Mouse (Mus musculus): ENCODE results near the gene Mxra8. TPM values are rescaled to one million over a fixed set of nuclear protein-coding genes. Genes with fewer than 3 reads are reported as not detected.

Mxra8 gene
- total RNA-seq, 2 experiments from 2014 or later, result 5.9 to 8.0 TPM

DNA sequence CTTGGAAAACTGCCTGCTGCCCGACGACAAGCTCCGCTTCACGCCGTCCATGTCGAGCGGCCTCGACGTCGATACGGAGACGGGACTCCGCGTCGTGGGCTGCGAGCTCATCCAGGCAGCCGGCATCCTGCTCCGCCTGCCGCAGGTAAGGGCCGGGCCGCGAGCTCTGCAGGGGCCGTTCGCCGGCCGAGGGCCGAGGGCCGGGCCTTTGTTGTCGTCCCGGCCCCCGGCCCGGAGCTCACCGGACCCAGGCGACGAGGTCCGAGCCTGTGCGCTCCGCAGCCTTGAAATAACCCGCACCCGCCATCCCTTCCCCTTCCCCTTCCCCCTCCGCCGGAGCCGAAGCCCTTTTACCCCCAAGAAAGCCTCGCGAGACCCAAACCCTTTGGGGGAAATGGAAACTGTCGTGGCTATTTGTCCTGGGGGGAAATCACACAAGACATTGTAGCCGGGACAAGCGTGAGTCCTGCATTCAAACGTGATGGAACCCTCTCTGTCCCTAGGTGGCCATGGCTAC, 26.8 kb upstream of the Mxra8 start:
- DNase-seq (ENCODE audit: extremely low spot score in 1 of 2, low spot score in 2 of 2), result no peak
- no peak for TF ChIP-seq CTCF (IDR thresholded peaks at IDR 0.05)
- intact Hi-C loops (cut with DNase I), result no loop called here
- H3K27ac ChIP-seq, result peak overlapping the region; percentile 96
- H3K4me3 ChIP-seq, result peak overlapping the region; percentile 100

DNA sequence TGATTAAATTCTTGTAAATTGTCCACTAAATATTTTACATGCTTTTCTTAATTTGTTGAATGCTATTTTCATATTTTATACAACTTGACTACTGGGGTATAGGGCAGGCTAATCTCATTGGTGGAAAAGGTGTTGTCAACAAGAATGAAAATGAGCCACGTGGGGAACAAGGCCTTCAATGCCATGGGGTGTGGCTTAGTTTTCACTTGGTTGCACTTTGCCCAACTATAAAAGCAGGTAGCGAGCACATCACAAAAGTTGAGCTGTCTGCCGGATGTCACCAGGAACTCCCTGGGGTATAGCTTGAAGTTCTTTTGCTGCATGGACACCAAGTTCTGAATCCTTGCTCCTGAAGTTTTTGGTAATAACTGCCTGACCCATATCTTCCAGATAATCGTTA, 21.9 kb upstream of the Mxra8 start:
- DNase-seq (ENCODE audit: extremely low spot score in 1 of 2, low spot score in 2 of 2), result no peak
- no peak for TF ChIP-seq CTCF (IDR thresholded peaks at IDR 0.05)
- H3K4me3 ChIP-seq, result no peak overlapping the region
- intact Hi-C loops (cut with DNase I), result no loop called here
- no peak overlapping the region for H3K27ac ChIP-seq

DNA sequence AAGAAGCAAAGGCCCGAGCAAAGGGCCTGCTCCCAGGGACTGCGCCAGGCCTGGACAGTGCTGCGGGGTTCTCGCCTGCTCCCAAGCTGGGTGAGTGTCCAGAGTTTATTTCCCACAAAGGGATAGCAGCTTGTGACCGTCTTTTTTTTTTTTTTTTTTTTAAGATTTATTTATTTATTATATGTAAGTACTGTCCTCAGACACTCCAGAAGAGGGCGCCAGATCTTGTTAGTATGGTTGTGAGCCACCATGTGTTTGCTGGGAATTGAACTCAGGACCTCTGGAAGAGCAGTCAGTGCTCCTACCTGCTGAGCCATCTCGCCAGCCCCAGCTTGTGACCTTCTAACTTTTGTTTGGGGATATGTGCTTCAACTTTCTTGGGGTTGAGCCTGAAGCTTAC, 18.5 kb upstream of the Mxra8 start:
- TF ChIP-seq CTCF (IDR thresholded peaks at IDR 0.05), result peak; percentile 43
- no peak overlapping the region for H3K4me3 ChIP-seq
- no peak for DNase-seq (ENCODE audit: extremely low spot score in 1 of 2, low spot score in 2 of 2)
- H3K27ac ChIP-seq, result no peak overlapping the region
- intact Hi-C loops (cut with DNase I), result no loop called here

DNA sequence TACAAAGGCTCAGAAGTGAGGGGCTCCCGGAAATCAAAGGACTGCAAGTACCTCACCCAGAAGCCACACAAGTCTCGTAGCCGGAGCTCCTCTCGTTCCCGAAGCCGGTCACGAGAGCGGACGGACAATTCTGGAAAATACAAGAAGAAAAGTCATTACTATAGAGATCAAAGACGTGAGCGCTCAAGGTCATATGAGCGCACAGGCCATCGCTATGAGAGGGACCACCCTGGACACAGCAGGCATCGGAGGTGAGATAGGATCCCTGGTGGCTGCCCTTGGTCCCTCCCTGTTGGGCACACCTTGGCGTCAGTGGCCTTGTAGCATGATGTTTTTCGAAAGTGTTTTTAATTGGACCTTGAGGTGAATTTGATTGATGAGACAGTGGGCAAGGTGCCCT, 16.0 kb upstream of the Mxra8 start:
- H3K4me3 ChIP-seq, result no peak overlapping the region
- DNase-seq (ENCODE audit: extremely low spot score in 1 of 2, low spot score in 2 of 2), result no peak
- no peak overlapping the region for H3K27ac ChIP-seq
- intact Hi-C loops (cut with DNase I), result no loop called here
- no peak for TF ChIP-seq CTCF (IDR thresholded peaks at IDR 0.05)

DNA sequence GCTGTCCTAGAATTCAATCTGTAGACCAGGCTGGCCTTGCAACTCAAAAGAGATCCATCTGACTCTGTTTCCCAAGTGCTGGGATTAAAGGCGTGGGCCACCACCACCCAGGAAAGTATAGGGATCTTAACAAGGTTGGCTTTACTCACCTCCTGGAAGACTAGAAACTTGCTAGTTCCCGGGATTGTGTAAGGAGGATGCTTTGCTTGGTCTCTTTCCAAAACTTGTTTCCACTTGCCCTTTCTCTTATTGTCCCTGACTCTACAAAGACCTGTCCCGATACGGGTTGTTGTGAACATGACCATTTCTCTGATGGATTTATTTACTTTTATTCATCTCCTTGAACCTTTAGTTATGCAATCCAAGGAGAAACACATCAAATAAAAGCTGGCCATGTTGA, 9.6 kb upstream of the Mxra8 start:
- intact Hi-C loops (cut with DNase I), result loop anchor here (2.0 kb wide), 2 partner anchors 17 to 113 kb away; partner anchors contain the start of genes Dvl1 and Ube2j2
- DNase-seq (ENCODE audit: extremely low spot score in 1 of 2, low spot score in 2 of 2), result no peak
- Histone ChIP-seq H3K27ac (no peak overlapping the region), H3K4me3 (no peak overlapping the region)
- TF ChIP-seq CTCF (IDR thresholded peaks at IDR 0.05), result no peak

DNA sequence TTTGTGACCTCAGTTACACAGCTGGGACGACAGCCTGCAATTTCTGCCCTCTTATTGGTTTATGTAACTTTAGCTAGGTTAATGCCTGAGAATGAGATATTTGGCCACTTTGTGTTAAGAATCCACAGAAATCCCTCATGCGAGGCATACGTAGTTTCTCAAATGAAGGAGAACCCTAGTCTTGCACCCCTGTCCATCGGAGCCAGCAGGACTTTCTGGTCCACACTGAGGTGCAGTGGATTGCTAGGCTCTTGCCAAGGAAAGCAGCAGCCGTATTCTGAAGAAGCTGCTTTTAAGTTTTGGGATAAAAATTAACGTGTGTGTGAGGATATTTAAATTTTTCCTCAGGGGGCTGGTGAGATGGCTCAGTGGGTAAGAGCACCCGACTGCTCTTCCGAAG, 8.9 kb upstream of the Mxra8 start:
- H3K27ac ChIP-seq, result no peak overlapping the region
- intact Hi-C loops (cut with DNase I), result loop anchor here (2.0 kb wide), 2 partner anchors 16 to 112 kb away; partner anchors contain the start of genes Dvl1 and Ube2j2

DNA sequence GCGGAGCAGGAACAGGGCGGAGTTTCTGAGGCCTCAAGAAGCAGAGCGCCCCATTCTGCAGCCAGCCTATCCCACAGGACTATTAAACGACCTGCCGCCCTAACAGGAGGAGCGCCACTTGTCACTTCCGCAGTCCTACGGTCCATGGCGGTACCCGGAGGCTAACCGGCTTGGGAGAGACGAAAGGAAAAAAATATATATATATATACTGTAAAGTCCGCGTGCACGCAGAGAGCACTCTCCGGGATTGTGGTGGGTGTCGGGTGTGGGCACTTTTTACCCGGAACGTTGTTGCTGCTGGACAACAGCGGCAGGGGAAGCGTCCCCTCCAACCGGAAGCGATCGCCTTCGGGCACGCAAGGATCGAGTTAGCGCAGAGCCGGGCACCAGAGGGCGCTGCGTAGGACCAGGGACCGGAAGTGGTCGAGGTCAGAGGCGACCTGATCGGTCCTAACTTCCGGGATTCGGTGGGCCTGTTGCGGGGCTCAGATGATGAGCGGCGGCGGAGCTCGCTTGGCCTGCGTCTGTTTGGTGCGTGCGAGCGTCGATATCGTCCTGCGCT, 8.2 kb upstream of the Mxra8 start, which contains the start of gene Aurkaip1:
Gene Aurkaip1 (plus strand): TSS at position 68 of the 562 bp plus-strand sequence.
- peak within 1 kb of the TSS; percentile 65 for H3K4me3 ChIP-seq
- DNase-seq (ENCODE audit: extremely low spot score in 1 of 2, low spot score in 2 of 2), result peak; percentile 95 to 96
- intact Hi-C loops (cut with DNase I), result loop anchor here (1.0 to 2.0 kb wide), 3 partner anchors 16 to 112 kb away; partner anchors contain the start of genes Dvl1 and Ube2j2
- peak within 1 kb of the TSS; percentile 91 for H3K27ac ChIP-seq
- peak; percentile 76 for TF ChIP-seq CTCF (IDR thresholded peaks at IDR 0.05)

More for the DNA sequence above, 8.9 kb upstream of the Mxra8 start:
- TF ChIP-seq CTCF (IDR thresholded peaks at IDR 0.05), result no peak
- no peak for DNase-seq (ENCODE audit: extremely low spot score in 1 of 2, low spot score in 2 of 2)
- peak overlapping the region; percentile 65 for H3K4me3 ChIP-seq

DNA sequence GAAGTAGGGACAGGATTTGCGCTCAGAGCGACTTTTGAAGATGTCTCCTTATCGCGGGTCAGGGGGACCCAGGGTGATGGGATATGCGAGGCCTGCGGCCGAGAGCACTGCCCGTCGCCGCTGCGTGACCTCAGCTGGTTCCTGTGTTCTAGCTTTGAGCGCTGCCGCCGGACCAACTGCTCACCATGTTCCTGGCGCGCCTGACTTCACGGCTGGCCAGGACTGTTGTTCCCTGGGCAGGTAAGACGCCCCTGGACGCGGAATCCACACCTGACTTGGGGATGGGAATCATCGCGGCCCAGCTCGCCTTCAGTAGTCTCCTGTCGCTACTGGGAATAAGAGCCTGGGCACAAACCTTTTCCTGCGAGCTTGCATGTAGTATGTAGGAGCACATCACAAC, 7.6 kb upstream of the Mxra8 start:
- no peak for TF ChIP-seq CTCF (IDR thresholded peaks at IDR 0.05)
- Histone ChIP-seq H3K4me3 (peak overlapping the region; percentile 65), H3K27ac (peak overlapping the region; percentile 91)
- DNase-seq (ENCODE audit: extremely low spot score in 1 of 2, low spot score in 2 of 2), result no peak
- intact Hi-C loops (cut with DNase I), result loop anchor here (1.0 to 2.0 kb wide), 3 partner anchors 15 to 111 kb away; partner anchors contain the start of genes Dvl1 and Ube2j2

DNA sequence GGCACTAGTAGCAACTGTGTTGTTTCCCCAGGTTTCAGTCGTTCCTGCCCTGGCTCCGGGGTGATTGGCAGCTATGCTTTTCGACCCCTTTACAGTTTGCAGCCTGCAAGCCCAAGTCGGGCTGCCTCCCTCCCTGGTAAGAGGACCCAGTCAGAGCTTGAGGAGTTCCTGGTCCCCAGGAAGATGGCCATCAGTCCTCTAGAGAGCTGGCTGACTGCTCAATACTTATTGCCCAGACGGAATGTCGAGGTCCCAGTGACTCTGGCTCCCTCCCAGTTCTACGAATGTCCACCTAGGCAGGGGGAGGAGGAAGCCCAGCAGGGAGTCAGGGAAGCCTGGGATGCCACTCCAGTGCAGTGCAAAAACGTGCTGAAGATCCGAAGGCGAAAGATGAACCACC, 7.2 kb upstream of the Mxra8 start:
- intact Hi-C loops (cut with DNase I), result no loop called here
- no peak for TF ChIP-seq CTCF (IDR thresholded peaks at IDR 0.05)

DNA sequence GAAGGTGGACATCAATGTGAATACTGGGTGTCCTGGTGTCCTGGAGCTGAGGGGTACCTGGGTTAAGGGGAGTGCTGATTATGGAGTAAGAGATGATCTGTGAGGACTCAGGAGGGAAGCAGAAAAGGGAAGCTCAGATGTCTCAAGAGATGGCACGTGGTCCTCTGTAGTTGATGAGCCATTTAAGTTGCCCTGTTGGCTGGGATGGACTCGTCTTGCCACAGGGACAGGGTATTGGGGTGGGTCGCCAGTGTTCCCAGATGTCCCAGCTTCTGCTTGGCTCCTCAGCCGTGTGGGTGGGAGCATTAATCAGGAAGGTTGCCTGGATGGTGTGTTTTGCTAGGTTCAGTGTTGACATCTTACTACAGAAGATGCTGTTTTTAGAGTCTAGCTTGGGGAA, 6.2 kb upstream of the Mxra8 start:
- H3K27ac ChIP-seq, result no peak overlapping the region
- TF ChIP-seq CTCF (IDR thresholded peaks at IDR 0.05), result no peak
- intact Hi-C loops (cut with DNase I), result no loop called here
- no peak for DNase-seq (ENCODE audit: extremely low spot score in 1 of 2, low spot score in 2 of 2)
- no peak overlapping the region for H3K4me3 ChIP-seq

More for the DNA sequence above, 7.2 kb upstream of the Mxra8 start:
- DNase-seq (ENCODE audit: extremely low spot score in 1 of 2, low spot score in 2 of 2), result no peak
- Histone ChIP-seq H3K4me3 (peak overlapping the region; percentile 65), H3K27ac (peak overlapping the region; percentile 91; the same call in 1 of the 2 replicates)

DNA sequence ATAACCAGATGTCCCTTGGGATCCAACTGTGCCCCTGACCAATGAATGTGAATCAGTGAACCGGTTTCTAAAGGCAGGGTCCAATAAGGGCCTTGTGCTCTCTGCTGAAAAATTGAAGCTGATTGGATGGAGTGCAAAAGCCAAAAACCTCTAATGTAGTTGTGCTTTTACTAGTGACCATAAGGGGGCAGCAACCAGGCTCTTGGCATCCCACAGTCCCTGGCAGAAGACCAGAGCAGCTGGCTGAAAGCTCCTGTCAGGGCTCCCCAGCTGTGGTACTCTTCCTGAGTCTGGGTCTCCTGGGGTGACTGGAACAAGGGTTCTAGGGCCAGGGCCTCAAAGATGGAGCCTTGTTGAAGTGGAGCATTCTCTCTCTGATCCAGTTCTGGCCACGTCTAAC, 5.6 kb upstream of the Mxra8 start:
- DNase-seq (ENCODE audit: extremely low spot score in 1 of 2, low spot score in 2 of 2), result peak; percentile 58 to 64
- H3K4me3 ChIP-seq, result no peak overlapping the region
- intact Hi-C loops (cut with DNase I), result no loop called here
- TF ChIP-seq CTCF (IDR thresholded peaks at IDR 0.05), result peak; percentile 83
- peak overlapping the region; percentile 26 for H3K27ac ChIP-seq

DNA sequence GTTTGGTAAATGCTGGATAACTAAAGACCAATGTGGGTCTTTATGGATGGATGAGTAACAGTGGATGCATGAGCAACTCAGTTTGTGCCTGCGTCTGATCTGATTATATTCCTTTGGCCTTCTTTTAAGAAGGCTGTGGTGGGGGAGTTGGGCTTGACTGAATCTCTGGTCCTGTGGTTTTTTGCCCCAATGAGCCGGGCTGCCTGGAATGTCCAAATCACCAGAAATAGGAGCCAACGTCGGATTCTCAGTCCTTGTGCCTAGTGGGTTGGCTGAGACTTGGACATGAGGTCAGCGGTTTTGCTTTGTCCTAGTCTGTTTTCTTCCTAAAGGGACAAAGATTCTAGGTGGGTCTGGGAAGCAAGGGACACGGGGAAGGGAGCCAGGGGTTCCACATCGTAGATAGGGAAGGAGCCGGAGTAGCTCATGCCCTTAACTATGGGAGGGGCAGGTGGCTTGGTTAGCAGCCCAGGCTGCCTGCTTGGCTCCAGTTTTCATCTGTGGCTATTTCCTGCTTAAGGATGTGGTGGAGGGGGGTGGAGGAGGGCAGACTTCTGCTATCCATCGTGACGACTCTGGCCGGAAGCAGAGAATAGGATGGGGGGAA, 2.0 kb upstream of the Mxra8 start:
- H3K4me3 ChIP-seq, result no peak overlapping the region
- DNase-seq (ENCODE audit: extremely low spot score in 1 of 2, low spot score in 2 of 2), result no peak
- intact Hi-C loops (cut with DNase I), result no loop called here
- H3K27ac ChIP-seq, result no peak overlapping the region
- TF ChIP-seq CTCF (IDR thresholded peaks at IDR 0.05), result no peak

Measured in left cerebral cortex, adult 2 months (tissue).